Mouse (Mus musculus) adrenal gland, adult (tissue): ENCODE measurements at regions not wholly inside any gene's neighbourhood (a gene's known extent, or its start where the extent isn't known, plus 50 kb on each side); places are given as distances from the start of the nearest gene placed in this dataset.

Experiments
- DNase-seq, 2 experiments: peaks; one replicate each; pipeline ENCODE4 v3.0.0; 2022 to 2023; ENCODE audit warnings: low spot score in 1 of 2; ENCODE audit not compliant: inconsistent age in 2 of 2

DNA sequence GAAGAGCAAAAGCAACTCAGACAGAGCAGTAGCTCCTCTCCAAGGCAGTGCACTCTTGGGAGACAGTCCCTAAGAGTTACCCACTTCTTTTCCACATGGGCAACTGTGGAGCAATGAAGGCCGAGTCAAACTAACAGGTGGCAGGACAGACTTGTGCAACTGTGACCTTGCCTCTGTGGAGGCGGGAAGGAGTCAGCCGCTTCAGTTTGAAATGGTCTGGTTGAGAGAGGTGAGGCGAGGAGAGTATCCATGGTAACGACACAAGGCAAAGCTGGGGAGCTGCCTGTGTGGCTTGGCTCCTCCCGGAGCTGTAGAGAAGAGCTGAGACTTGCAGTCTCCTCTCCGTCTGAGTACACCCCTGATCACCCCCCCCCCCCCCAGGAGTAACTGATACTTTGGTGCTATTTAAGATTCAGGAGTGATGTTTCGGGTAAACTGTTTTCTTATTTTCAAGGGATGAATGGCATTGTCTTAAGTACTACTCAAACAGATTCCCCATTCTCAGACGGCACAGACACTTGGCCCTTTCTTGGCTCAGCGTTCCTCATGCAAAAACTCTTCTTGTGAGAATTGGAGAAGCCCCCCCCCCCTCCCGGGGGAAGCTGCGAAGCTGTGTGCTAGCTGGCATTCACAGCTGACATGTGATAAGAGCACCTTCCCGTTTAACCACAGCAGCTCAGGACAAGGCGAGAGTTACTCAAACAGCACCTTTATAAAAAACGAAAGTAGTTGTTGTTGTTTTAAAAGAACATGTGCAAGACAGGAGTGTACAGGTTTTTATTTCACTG is 54.9 kb upstream of the Chst1 start:
- peak; percentile 28 to 65 for DNase-seq

- no peak for DNase-seq
Measured at GRCm38 (mm10) chr2:92540841-92541240, 58.7 kb upstream of the Chst1 start.

- DNase-seq: no peak
Measured at GRCm38 (mm10) chr2:92531996-92532395, 67.5 kb upstream of the Chst1 start.

GRCm38 (mm10) chr2:92530677-92531076 is 68.8 kb upstream of the Chst1 start:
- DNase-seq: peak in 1 of 2 experiments; percentile 51

- peak; percentile 41 to 83 for DNase-seq
Measured at GRCm38 (mm10) chr2:92529670-92530322, 69.5 kb upstream of the Slc35c1 start.

DNA sequence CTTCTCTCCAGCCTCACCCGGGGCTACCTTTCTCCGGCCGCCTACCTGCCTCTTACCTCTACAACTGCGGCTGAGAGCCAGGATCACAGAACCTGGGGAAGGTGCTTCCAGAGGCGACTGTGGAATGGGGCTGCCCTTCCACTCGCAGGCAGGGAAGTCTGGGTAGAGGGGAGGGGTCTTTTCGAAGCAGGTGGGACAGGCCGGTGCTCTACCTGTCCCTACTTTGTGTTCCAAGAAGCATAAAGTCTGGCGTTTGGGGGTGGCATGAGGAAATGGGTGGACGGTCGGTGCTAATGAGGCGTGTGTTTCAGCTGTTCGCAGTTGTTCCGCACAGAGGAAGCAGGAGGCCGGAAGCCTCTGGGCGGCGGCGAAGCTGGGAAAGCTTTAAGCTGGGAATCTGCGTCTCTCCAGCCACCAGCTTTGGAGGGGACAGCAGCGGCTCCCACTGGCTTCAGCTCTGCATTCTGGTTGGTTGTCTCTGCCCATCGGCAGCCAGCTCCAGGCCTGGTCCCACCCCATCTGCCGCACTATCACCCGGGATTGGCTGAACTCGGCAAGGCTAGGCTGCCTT is 68.8 kb upstream of the Slc35c1 start:
- DNase-seq: peak; percentile 88 to 91

DNA sequence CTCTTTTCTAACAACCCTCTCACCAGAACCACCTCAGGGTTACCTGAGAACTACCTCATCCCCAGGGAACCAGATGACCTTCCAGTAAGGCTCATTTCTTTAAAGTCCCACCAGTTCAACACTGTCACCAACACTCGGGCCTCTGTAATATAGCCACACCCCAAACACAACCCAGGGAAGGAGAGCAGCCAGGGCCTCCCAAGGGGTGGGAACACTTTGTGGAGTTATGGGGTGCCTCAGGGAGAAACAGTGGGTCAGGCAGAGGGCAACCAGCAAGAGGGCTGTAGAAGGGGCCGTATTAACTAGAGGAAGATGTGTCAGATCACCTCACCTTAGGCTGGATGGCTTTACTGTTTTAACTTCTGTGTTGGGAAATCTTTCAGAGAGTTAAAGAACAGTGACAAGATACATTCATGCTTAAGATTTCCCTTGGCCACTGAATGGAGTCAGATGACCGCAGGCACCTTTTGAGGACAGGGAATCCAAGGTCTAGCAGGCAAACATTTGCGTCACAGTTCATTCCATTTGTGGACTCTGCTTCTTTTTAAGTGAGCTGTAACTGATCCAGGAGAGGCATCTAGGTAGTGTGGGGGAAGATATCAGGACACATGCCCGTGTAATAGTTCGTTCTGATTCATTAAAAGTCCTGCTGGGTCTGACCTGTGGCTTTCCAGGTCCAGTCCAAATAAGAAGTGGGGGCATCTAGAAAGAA is 67.9 kb upstream of the Slc35c1 start:
- DNase-seq: peak; percentile 43 to 76

- DNase-seq: peak in 1 of 2 experiments; percentile 31
Measured at GRCm38 (mm10) chr2:92526676-92527395, 66.5 kb upstream of the Slc35c1 start.

- no peak for DNase-seq
Measured at GRCm38 (mm10) chr2:92525628-92526027, 65.3 kb upstream of the Slc35c1 start.

GRCm38 (mm10) chr2:92525062-92525623 is 64.8 kb upstream of the Slc35c1 start:
- peak in 1 of 2 experiments; percentile 63 for DNase-seq

DNA sequence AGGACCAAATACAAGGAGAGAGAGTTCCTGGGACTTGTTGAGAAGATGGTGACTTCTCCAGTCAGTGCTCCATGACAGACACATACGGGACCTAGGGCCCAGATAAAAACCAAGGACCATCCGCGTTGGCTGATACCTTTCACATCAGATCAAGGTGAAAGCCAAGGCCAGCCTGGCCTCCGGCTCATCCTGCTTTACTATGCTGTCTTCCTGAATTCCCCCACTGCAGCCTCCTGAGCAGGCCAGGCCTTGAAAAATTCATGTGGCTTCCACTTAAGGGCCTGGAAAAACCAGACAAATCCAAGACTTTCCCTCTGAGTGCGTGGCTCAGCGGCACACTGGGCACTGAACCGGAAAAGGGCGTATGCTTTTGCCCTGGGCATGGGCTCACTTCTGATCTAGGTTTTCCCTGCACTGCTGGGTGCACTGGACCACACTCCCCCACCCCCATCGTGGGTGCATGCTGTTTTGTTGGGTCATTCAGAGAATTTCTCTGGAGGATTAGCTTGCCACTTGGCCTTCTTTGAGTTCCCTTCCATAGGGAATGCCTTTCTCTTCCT is 64.1 kb upstream of the Slc35c1 start:
- peak; percentile 52 to 82 for DNase-seq

GRCm38 (mm10) chr2:92523321-92523895 is 63.1 kb upstream of the Slc35c1 start:
- DNase-seq: peak; percentile 56 to 88

GRCm38 (mm10) chr2:92521527-92521926 is 61.2 kb upstream of the Slc35c1 start:
- DNase-seq: peak; percentile 32 to 86

- peak in 1 of 2 experiments; percentile 79 for DNase-seq
Measured at GRCm38 (mm10) chr2:92519396-92519795, 59.1 kb upstream of the Slc35c1 start.

DNA sequence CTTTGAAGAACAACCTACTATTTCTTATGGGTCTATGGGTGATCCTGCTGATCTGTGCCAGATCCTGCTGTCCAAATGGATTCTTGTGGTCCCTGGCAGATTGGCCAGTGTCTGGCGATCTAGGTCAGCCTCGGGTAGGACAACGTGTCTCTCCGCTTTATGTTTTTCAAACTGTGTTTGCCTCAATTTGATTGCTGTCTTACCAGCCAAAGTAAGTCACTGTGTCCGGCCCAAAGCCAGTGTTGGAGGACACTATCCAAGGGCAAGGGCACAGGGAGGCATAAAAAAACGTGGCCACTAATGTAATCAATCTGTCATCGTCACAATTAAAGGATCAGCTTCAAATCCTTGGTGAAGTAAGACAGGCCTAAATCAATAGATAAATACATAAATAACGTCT is 58.6 kb upstream of the Slc35c1 start:
- peak; percentile 41 to 87 for DNase-seq

GRCm38 (mm10) chr2:92514961-92515360 is 54.6 kb upstream of the Slc35c1 start:
- no peak for DNase-seq

DNA sequence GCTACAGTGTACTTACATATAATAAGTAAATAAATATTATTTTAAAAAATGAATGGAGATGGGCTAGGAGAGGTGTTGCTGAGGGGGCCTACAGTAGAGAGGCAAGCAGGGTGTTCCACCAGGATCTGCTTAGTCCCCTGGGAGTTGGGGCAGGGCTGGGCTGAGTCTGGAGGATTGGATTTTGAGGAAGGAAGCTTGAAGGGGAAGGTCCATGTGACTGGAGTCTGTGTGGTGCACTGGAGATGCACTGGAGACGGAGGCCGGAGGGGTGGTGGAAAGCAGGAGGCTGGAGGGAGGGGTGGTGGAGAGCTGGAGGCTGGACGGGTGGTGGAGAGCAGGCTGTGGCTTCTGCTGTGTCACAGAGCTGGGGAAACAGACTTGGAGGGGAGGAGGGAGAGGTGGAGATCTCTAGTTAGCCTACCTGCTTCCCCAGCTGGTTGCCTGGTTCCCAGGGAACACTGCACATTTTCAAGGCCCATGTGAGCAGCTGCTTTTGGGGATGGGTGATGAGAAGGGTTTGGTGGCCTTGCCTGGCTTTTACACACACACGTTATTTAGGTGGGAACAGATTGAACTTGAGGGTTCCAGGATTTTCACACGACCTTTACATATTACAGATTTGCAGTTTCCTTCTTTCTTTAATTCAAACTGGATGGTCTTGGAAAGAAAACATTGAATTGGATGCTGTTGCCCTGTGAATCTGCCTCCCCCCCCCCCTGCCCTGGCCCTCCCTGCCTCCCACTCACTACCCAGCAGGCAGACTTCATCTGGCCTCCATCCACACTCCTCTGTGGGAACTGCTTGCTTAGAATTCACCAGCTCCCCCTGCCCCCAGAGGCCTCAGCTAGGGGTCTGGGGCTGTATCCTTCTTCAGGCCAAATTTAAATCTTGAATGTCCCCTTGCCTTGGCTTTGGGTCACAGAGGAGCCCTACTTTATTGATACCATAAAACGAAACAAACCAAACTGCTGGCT is 51.7 kb upstream of the Slc35c1 start:
- no peak for DNase-seq
